Mouse (Mus musculus) left cerebral cortex, postnatal 4 days (tissue): ENCODE data around the gene Dlg4. TPM values are rescaled to one million over a fixed set of nuclear protein-coding genes. Genes with fewer than 3 reads are reported as not detected.

ENCODE experiments used
- DNase-seq: peaks from one replicate; pipeline ENCODE4 v3.0.0-alpha.2; 2022
- intact Hi-C: fragments of 180-260 bp; cut with DNase I; formaldehyde crosslinking; loops from one replicate; pipeline ENCODE4 v1.15.1; 2025
- total RNA-seq, 2 experiments: library from RNA; stranded (reverse); gene quantifications; 2 replicates each; pipeline ENCODE4 v1.2.3; 2021

Gene Dlg4
- total RNA-seq, 2 experiments from 2014 or later, result 496 to 497 TPM

DNA sequence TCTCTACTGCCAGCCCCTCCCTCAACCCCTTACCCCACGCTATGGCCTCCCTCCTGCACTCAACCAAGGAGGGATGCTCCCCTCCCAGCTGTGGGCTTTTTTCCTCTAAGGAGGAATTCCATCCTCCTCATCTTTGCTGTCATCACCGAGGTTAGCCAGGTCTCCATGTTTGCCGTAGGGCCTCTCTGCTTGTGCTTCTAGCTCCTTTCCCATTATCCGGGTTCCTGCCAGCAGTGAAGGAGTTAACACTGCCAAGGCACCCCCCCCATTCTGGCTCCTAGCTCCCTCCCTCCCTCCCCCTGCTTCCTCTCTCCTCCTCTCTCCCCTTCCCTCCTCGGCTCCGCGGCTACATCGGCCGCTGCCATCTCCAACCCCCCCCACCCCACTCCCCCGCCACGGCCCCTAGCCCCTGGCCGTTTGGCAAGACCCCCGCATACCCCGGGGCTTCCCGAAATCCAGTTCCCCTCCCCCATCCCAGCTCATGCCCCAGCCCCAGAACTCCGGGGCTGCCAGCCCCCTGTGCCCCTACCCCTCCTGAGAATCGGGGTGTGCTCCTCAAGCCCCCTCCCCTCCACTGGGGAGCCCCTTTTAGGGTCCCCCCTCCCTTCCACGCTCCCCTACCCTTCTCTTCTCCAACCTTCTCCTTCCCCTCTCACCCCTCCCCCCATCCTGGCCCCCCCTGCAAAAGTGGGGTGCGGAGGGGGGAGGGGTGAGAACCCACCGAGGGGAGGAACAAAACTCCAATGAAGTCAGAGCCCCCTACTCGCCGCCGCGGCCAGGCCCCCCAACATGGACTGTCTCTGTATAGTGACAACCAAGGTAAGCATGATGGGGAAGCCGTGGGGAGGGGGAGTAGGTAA lies 1.6 kb downstream of the Dlg4 start:
- peak; percentile 86 for DNase-seq
- intact Hi-C loops, result no loop called here

DNA sequence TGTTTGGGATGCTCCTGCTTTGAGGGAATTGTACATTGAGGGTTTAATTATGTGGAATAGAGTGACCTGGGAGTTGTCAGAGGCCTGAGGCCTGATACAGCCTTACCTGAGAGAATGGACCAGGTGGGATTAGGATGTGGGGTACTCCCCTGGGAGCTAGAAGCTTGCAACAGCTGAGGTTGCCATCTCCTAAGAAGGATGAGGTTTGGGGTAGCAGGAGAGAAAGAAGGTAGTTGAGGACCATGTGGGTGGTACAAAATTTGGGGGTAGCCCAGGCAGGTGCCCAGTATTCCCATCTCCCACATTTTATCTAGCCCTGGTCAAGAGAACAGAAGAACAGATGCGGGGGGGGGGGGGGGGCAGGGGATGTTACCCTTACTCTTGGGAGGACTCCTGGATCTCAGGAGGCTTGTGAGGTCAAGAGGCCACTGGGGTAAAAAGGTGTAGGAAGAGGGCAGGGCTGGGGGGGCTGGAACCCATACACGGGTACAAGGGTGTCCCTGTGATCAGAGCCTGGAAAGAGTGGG lies 2.8 kb downstream of the Dlg4 start:
- intact Hi-C loops, result no loop called here
- DNase-seq, result no peak

DNA sequence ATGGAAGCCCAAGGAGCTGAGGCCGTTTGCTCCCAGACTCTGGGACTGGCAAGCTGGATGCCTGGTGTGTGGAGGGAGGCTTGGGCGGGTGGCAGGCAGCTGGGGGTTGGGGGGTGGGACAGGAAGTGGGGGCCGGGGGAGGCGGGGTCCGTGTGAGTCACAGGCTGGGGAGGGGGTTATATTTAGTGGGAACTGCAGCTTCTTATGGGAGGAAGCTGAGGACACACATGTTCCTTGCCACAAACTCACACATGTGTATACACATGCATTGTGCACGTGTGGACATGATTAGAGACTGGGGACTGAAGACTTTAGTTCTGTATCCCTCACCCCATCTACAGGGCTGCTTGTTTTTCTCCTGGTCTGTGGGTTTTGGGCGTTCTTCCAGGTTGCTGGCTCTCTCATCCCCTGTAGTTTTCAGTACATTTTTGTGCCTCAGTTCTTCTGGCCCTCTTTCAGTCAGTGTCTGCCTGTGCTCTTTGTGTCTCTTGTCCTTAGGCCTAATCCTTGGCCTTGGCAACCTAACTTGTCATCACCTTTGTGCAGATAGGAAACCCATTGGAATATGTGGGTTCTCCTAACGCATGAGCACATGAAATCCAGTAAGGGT lies 3.4 kb downstream of the Dlg4 start:
- peak; percentile 44 for DNase-seq
- intact Hi-C loops, result no loop called here

DNA sequence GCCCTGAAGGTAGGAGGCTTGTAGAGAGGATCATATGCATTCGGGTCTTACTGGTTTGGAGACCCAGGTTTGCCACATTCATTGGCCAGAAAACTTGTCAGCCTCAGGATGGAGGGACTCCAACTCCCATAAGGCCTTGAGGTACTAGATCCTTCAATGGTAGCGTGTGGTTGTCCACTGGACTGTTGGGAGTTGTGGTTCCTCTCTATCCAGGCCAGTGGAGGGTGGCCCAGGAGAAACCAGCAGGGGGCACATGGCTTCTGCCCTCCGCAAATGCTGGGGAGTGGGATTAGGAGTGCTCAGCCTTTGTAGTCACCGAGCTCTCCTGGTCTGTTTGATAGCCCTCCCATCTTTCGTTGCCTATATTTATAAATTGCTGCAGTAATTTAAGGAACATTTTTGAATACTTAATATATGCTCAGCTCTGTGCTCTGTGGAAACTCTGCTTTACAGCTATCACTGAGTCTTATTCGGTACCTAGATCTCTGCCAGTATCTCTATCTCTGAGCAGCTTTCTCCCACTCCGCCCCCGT lies 4.1 kb downstream of the Dlg4 start:
- peak; percentile 87 for DNase-seq
- intact Hi-C loops, result no loop called here

DNA sequence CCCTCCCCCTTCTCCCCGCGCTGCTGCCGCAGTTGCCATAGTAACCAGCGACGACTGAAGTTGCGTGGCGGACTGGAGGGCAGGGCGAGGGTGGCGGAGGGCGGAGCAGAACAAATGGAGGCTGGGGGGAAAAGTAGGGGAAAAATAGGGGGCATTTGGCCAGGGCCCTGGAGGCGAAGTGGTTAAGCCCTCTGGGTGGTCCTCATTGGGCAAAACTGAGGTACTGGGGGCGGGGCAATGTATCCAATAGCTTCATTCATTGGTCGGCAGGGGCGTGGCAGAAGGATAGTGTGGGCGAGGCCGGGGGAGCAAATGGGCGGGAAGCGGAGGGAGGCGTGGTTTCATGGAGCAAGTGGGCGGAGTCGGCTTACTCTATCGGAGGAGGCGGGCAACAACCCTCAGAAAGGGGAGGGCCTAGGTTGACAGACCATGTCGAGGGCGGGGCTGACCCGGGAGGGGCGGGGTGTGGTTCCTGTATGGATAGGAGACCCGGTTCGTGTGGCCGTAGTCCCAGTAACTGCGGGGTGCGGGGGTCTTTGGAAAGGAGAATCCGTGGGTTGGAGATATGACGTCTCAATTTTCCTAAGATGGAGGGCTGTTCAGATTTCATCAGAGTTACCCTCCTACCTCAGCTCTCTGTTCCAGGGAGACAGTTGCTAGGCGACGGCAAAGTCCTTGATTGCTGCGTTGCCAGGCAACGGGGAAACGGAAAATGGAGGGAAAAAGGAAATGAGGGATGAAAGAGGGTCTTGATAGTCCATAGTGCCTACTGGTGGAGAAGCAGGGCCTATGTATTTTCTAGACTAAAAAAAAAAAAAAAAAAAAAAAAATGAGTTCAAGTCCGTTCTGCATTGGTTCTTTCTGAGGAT lies 4.8 kb downstream of the Dlg4 start:
- peak; percentile 100 for DNase-seq
- intact Hi-C loops, result no loop called here

DNA sequence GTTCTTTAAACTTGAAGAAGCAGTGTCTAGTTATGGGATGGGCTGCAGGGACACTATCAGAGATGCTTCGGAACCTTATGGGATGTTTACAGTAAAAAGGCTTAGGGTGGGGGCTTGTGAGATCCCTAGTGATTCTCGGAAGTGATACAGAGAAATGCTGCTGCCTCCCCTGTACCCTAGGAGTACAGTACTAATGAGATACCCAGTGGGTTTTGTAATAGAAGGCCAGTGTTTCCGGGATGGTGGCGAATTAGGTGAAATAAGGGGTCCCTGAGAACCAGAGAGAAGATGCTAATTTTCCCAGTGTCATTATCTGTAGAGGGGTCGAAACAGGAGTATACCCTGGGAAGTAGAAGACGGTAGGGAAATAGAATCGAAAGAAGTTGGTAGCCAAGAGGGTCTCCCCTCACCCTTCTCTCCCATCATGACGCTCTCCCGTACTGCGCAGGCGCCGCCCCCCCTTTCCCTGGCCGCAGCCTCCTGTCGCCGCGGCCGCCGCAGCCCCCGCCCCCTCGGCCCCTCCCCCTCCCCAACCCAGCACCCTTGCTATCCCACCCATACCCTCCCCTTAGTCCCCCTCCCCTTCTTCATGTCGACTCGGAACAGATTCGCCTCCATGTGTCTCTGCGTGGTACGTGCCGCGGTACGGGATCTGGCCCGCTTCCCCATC lies 6.9 kb downstream of the Dlg4 start:
- peak; percentile 81 for DNase-seq
- intact Hi-C loops, result no loop called here

DNA sequence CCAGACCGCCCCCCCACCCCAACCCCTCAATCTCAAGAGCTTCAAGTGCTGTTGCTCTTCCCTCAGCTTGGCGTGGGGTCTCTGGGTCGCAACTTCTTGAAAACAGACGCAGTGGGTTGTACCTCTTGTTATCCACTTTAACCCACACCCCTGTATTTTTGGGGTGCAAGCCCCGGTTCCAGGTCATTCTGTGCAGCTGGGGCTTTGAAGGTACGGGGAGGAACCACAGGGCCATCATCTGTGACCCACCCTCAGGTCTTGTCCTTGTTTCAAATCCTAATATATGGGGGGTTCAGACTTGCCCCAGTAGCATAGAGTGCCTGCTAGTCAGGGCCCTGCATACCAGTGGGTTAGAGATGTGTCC lies 7.4 kb downstream of the Dlg4 start:
- intact Hi-C loops, result no loop called here
- DNase-seq, result no peak

DNA sequence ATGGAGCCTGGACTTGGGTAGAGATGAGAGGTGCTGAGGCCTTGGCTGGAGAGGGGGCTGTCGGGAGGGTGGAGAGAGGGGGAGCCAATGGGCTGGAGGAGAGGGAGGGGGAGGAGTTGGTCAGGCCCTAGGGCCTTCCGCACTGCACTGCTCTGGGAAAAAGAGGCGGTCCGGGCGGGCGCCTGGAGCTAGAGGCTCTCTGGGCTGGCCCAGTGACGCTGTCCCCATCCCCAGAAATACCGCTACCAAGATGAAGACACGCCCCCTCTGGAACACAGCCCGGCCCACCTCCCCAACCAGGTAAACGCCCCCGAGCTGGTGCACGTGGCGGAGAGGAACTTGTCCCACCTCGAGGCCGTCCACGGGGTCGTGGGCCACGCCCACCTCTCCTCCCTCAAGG lies 9.9 kb downstream of the Dlg4 start:
- peak; percentile 64 for DNase-seq
- intact Hi-C loops, result no loop called here

GRCm38 (mm10) chr11:70027397-70027796 lies 10.7 kb downstream of the Dlg4 start:
- intact Hi-C loops, result no loop called here
- no peak for DNase-seq

- intact Hi-C loops, result no loop called here
Observed at GRCm38 (mm10) chr11:70028401-70029129, 11.8 kb downstream of the Dlg4 start.

GRCm38 (mm10) chr11:70029130-70029801 lies 12.5 kb downstream of the Dlg4 start:
- intact Hi-C loops, result no loop called here
- peak; percentile 96 for DNase-seq

More at GRCm38 (mm10) chr11:70028401-70029129, 11.8 kb downstream of the Dlg4 start:
- DNase-seq, result no peak

DNA sequence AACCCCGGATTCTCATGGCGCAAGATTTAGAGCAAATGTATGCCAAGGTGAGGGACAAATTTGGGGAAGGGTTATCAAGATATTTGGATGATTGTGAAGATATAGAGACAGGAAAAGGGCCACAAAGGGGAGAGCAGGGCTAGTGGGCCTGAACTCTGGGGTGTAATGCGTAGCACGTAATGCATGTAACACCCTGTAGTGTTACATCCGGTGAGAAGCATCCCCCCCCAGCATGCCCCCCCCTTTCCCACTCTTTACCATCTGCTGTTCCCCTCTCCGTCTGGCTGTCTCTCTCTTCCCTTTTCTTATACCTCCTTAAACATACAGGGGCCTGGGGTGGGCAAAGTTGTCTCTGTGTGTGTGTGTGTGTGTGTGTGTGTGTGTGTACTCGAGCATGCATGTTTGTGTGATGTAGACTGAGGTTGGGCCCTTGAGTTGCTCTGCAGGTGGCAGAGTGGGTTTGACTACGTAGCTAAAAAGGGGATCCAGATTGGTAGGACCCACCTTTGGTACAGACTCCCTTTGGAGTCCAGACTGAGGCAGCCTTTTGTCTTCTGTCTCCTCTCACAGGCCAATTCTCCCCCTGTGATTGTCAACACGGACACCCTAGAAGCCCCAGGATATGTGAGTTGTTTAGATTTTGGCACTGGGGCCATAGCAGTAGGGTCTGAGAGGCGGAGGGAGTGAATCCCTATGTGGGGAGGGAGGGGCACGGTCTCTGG lies 13.2 kb downstream of the Dlg4 start:
- intact Hi-C loops, result no loop called here
- DNase-seq, result no peak

DNA sequence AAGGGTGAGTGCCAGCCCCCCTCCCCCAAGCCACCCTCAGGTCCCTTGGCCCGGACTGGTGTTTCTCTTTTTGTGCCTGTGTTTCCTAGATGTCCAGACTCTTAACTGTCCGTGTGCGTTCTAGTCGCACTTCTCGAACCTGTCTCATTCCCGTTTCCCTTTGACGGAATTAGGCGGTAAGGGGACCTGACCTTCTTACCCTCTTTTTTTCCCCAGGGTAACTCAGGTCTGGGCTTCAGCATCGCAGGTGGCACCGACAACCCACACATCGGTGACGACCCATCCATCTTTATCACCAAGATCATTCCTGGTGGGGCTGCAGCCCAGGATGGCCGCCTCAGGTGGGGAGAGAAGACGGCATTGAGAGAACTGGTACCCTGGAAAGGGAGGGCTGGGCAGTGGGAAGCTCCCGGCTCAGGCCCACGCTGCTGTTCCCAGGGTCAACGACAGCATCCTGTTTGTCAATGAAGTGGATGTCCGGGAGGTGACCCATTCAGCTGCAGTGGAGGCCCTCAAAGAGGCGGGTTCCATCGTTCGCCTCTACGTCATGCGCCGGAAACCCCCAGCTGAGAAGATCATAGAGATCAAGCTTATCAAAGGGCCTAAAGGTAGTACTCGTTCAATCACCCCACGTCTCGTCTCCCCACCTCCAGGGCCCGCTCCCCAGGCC lies 14.0 kb downstream of the Dlg4 start:
- DNase-seq, result no peak
- intact Hi-C loops, result no loop called here

GRCm38 (mm10) chr11:70031321-70031670 lies 14.6 kb downstream of the Dlg4 start:
- intact Hi-C loops, result no loop called here

GRCm38 (mm10) chr11:70038174-70038573 lies 21.4 kb downstream of the Dlg4 start:
- no peak for DNase-seq
- intact Hi-C loops, result no loop called here

More at GRCm38 (mm10) chr11:70031321-70031670, 14.6 kb downstream of the Dlg4 start:
- no peak for DNase-seq

- intact Hi-C loops, result no loop called here
- no peak for DNase-seq
Observed at GRCm38 (mm10) chr11:70039631-70040030, 22.9 kb downstream of the Dlg4 start.

DNA sequence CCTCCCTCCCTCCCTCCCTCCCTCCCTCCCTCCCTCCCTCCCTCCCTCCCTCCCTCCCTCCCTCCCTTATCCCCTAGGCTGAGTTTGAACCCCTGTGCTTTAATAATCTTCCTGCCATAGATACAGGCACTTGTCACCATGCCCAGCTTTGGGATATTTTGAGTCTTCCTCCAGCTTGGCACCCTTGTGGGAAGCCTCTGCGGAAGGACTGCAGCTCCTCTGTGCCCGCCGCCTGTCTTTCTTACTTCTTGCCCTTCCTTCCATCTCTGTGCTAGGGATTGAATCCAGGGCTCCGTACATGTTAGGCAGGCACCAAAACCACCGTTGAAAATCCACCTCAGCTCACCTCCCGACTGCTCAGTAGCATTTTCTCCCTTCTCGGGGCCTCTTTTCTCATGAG lies 23.4 kb downstream of the Dlg4 start:
- intact Hi-C loops, result no loop called here
- DNase-seq, result no peak
